Mouse (Mus musculus) lung, adult 2 months (tissue): Measurements from ENCODE around the gene Tmem94.

ENCODE experiments used
- CTCF ChIP-seq: fragments of 200-500 bp; IDR thresholded peaks from 2 replicates; pipeline ENCODE4 v1.5.1; 2011; ENCODE audit warnings: mild to moderate bottlenecking, low read length, control low read depth; ENCODE audit not compliant: insufficient read depth
- POLR2A ChIP-seq: fragments of 200-500 bp; IDR thresholded peaks from 2 replicates; pipeline ENCODE4 v1.6.1; 2011; ENCODE audit warnings: low read depth, mild to moderate bottlenecking, control low read depth, low read length, borderline replicate concordance; ENCODE audit errors: extremely low read depth

- TF ChIP-seq CTCF (no peak), POLR2A (no peak)
Measured at GRCm38 (mm10) chr11:115808696-115809310, 43.6 kb downstream of the Tmem94 start.
